Mouse (Mus musculus): ENCODE measurements around the gene Kifc3.

DNA sequence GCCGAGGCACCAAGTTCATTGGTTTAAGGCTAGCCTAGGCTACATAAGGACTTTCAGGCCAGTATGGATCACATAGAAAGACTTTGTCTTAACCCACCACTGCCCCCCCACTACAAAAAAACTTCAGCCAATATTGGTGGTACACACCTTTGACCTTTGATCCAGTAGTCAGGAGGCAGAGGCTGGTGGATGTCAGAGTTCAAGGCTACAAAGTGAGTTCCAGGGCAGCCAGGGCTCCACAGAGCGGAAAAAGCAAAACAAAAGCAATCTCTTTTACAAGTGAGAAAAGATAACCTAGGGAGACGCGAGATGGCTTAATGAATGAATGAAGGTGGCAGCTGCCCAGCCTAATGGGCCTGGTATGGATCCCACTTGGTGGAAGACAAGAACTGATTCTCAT, 48.6 kb downstream of the Kifc3 start:
- TF ChIP-seq CTCF (conservative IDR thresholded peaks at IDR 0.05; ENCODE audit: low read length) (no peak), POU5F1 (IDR thresholded peaks at IDR 0.05; ENCODE audit: borderline replicate concordance, low read length) (no peak), NANOG (IDR thresholded peaks at IDR 0.05; ENCODE audit: borderline replicate concordance, low read length) (no peak)
